Mouse (Mus musculus) midbrain, embryonic 16.5 days (tissue): Measurements from ENCODE around the gene Abcc3. TPM values are rescaled to one million over a fixed set of nuclear protein-coding genes. Genes with fewer than 3 reads are reported as not detected.
"Not testable (repeated sequence)": the region's sequence is repeated elsewhere in the genome, so short reads cannot be mapped to it uniquely, and the experiment has no call there.

Experiments used
- ATAC-seq: fragments of 200-750 bp; cut with Nextera tagmentation; 2 replicates; pipeline ENCODE4 v1.8.0; 2017; ENCODE audit warnings: moderate TSS enrichment
- H3K27ac ChIP-seq: fragments of 300-500 bp; sonication (generic); 2 replicates; pipeline ENCODE4 v1.5.1; 2014; ENCODE audit warnings: mild to moderate bottlenecking, low read length, mixed read lengths
- H3K27me3 ChIP-seq: fragments of 300-500 bp; sonication (generic); 2 replicates; pipeline ENCODE4 v1.6.1; 2014; ENCODE audit warnings: low read depth, low read length, mixed read lengths; ENCODE audit not compliant: control insufficient read depth, insufficient read depth
- H3K36me3 ChIP-seq: fragments of 300-500 bp; sonication (generic); 2 replicates; pipeline ENCODE4 v1.6.1; 2014; ENCODE audit warnings: mild to moderate bottlenecking, low read length, moderate library complexity, mixed read lengths; ENCODE audit not compliant: control insufficient read depth, insufficient read depth
- H3K4me1 ChIP-seq: fragments of 300-500 bp; sonication (generic); 2 replicates; pipeline ENCODE4 v1.6.1; 2014; ENCODE audit warnings: mild to moderate bottlenecking, low read length, mixed read lengths; ENCODE audit not compliant: control insufficient read depth, insufficient read depth
- H3K4me2 ChIP-seq: fragments of 300-500 bp; sonication (generic); 2 replicates; pipeline ENCODE4 v1.6.1; 2014; ENCODE audit warnings: mild to moderate bottlenecking, low read length, mixed read lengths
- H3K4me3 ChIP-seq: fragments of 300-500 bp; sonication (generic); 2 replicates; pipeline ENCODE4 v1.5.1; 2014; ENCODE audit warnings: low read depth, mild to moderate bottlenecking, low read length, moderate library complexity, mixed read lengths
- H3K9ac ChIP-seq: fragments of 300-500 bp; sonication (generic); 2 replicates; pipeline ENCODE4 v1.6.1; 2014; ENCODE audit warnings: low read depth, low read length, mixed read lengths
- H3K9me3 ChIP-seq: fragments of 300-500 bp; sonication (generic); replicated peaks from 2 replicates; pipeline ENCODE4 v1.6.1; 2014; ENCODE audit warnings: mild to moderate bottlenecking, low read length, mixed read lengths; ENCODE audit not compliant: control insufficient read depth, poor library complexity, severe bottlenecking
- WGBS: fragments of 180-500 bp; shearing (Covaris S2); extraction: QIAGEN DNeasy Blood & Tissue Kit; methylation state at CpG from one replicate; pipeline ENCODE4 v1.1.7; 2014; 5-methylcytosine and 5-hydroxymethylcytosine counted together
- polyA plus RNA-seq: library from polyadenylated mRNA; unstranded; fragments of >200 nt; fragmentation: Nextera tagmentation; extraction: Ambion mirVana; gene quantifications from 2 replicates; pipeline ENCODE4 v1.2.1, GENCODE M21; 2015

Abcc3 gene
- polyA plus RNA-seq, 1 experiment from 2014 or later: 0.57 TPM

DNA sequence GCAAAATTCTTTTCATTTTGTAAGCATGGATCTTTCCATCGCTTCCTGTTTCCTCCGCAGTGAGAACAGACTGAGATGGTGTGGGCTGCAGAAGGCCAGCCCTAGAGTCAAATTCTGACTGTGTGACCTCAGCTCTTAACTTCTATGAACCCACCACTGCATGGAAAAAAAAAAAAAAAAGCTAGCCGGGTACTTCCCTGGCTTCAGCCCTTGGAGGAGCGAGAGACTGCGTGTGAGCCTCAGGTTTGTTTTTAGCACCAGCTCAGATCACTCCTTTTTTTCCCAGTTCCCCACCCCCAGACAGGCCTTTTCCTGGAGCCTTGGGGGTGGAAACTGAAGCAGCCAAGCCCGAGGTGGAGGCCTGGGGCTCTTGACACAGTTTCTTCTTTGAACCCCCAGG is 12.6 kb upstream of the Abcc3 start:
- no peak overlapping the region for H3K4me3 ChIP-seq
- no peak for ATAC-seq
- H3K9me3 ChIP-seq: no peaks in the 10 kb centered on the region
- no peak overlapping the region for H3K27ac ChIP-seq
- peaks cover 8% of the 10 kb centered on the region; the same call in 1 of the 2 replicates for H3K36me3 ChIP-seq
- no peak overlapping the region for H3K9ac ChIP-seq
- H3K4me2 ChIP-seq: no peak overlapping the region
- peaks cover 24% of the 10 kb centered on the region for H3K4me1 ChIP-seq
- no peaks in the 10 kb centered on the region for H3K27me3 ChIP-seq
- 71% methylated on average over 6 of the region's 6 CpGs for WGBS

DNA sequence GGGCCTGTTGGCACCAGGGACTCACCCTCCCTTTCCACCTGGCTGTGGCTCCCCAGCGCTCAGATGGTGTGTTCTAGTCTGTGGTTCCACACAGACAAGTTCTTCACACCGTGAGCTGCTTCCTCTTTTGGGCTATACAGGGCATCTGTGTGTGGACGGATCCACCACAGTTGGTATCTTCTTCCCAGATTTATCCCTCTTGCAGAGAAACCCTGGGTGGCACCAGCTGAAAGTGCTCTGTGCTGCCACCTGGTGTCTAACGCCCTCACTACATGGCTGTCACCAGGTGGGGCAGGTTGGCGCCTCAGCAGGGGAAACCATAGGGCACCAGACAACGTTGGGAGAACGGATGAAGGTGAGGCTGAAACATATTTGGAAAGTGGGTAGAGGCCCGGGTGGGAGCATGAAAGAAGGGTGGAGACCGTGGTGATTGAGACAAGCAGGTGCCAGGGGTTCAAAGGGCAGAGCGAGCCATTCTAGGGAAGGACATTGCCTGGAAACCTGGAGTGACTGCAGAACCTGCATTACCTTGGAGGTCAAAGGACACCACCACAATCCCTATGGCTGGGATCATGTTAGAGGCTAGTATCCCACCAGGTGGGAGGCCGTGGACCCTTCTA is 12.0 kb upstream of the Abcc3 start:
- H3K27me3 ChIP-seq: no peaks in the 10 kb centered on the region
- 28% methylated on average over 11 of the region's 11 CpGs for WGBS
- H3K27ac ChIP-seq: no peak overlapping the region
- H3K4me1 ChIP-seq: peaks cover 24% of the 10 kb centered on the region
- no peak overlapping the region for H3K9ac ChIP-seq
- H3K4me2 ChIP-seq: no peak overlapping the region
- no peak overlapping the region for H3K4me3 ChIP-seq
- peaks cover 6% of the 10 kb centered on the region; the same call in 1 of the 2 replicates for H3K36me3 ChIP-seq
- no peak for ATAC-seq
- H3K9me3 ChIP-seq: no peaks in the 10 kb centered on the region

DNA sequence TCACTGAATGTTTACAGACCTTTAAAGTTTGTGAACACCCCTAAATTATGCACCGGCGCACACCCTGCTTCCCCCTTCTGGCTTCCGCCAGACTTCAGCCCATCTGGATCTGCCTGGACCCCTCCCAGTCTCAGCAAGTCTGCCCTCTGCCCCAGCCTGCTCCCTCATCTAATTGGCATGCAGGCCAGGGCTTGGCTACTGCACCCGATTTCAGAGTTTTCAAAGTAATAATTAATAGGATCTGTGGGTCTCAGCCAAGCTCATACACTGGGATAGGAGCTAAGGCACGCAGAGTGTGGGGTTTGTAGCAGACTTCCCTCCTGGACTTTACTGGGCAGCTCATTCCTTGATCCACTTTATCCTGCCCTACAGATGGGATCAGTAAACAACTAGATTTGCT is 11.4 kb upstream of the Abcc3 start:
- Histone ChIP-seq H3K9me3 (no peaks in the 10 kb centered on the region), H3K36me3 (peaks cover 1% of the 10 kb centered on the region; the same call in 1 of the 2 replicates), H3K4me3 (no peak overlapping the region), H3K27ac (no peak overlapping the region), H3K4me2 (no peak overlapping the region), H3K27me3 (no peaks in the 10 kb centered on the region), H3K9ac (no peak overlapping the region), H3K4me1 (peaks cover 24% of the 10 kb centered on the region)
- whole genome bisulfite sequencing: 60% methylated on average over 5 of the region's 5 CpGs
- ATAC-seq: no peak

DNA sequence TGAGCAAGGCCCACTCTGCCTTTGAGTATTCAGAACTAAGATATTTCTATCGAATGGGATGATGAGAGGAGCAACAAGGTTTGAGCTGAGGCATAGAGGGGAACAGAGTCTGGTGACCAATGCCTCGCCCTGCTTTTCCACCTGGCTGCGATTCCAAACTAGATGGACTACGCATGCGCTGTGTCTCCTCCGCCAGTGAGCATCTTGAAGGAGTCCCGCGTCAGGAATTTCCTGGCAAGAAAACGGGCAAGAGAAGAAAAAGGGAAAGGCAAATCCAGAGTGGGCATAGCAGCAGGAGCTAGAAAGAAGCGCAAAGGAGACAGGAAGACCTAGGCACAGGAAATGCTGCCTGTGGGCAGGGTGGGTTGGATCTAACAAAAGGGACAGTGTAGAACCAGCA is 11.0 kb upstream of the Abcc3 start:
- Histone ChIP-seq H3K27me3 (no peaks in the 10 kb centered on the region), H3K9me3 (no peaks in the 10 kb centered on the region), H3K4me2 (no peak overlapping the region), H3K27ac (no peak overlapping the region), H3K4me1 (peaks cover 24% of the 10 kb centered on the region), H3K36me3 (no peaks in the 10 kb centered on the region), H3K9ac (no peak overlapping the region), H3K4me3 (no peak overlapping the region)
- WGBS: 85% methylated on average over 10 of the region's 10 CpGs
- no peak for ATAC-seq

DNA sequence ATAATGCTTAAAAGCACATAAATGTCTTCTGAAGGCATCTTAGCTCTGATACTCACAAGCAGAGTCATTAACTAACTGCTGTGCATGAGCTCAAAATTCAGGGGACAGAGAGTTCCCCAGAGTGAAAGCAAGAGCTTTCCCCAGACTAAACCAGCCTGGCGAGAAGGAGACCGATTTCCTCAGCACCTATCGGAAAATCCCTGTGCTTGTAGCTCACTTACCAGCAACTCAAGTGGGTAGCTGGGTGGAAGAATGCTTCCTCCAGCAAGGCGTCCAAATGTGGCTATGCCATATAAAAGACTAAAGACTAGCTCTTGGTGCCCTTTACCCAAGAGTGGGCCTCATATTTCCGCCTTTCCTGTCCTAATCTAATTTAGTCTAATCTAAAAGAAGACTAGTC is 9.9 kb upstream of the Abcc3 start:
- H3K9ac ChIP-seq: no peak overlapping the region
- H3K27me3 ChIP-seq: no peaks in the 10 kb centered on the region
- WGBS: 87% methylated on average over 5 of the region's 5 CpGs
- H3K4me3 ChIP-seq: no peak overlapping the region
- H3K27ac ChIP-seq: no peak overlapping the region
- H3K9me3 ChIP-seq: no peaks in the 10 kb centered on the region
- H3K36me3 ChIP-seq: no peaks in the 10 kb centered on the region
- no peak overlapping the region for H3K4me2 ChIP-seq
- ATAC-seq: no peak
- peaks cover 18% of the 10 kb centered on the region for H3K4me1 ChIP-seq

DNA sequence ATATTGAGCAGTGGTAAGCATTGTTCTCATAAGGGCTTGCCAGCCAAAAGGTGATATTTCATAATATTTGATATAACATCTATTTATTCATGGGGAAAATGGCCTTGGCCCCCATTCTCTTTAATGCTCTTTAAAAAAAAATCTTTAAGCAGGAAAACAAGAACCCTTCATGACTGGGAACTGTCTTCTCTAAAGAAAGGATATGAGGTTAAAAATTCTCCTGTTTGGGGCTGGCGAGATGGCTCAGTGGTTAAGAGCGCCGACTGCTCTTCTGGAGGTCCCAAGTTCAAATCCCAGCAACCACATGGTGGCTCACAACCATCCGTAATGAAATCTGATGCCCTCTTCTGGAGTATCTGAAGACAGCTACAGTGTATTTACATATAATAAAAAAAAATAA is 9.2 kb upstream of the Abcc3 start:
- not testable (repeated sequence) for H3K4me3 ChIP-seq, H3K4me2 ChIP-seq, H3K27me3 ChIP-seq, H3K27ac ChIP-seq, H3K9ac ChIP-seq, H3K36me3 ChIP-seq, ATAC-seq, H3K9me3 ChIP-seq
- 86% methylated on average over 4 of the region's 4 CpGs for WGBS
- peaks cover 11% of the 10 kb centered on the region for H3K4me1 ChIP-seq

DNA sequence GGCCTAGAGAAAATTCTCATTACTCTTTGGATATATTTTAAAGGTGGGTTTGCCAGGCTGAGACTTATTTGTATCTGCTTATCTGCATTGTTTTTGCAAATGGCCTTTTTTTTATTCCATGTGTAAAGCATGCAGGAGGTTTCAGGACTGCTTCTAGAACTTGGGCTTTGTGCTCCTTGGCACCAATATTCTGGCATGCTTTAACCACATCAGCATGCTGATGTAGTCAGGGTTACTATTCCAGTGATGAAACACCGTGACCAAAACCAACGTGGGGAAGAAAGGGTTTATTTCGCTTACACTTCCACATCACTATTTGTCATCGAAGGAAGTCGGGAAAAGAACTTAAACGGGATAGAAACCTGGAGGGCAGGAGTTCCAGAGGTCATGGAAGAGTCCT is 8.2 kb upstream of the Abcc3 start:
- Histone ChIP-seq H3K27ac (no peak overlapping the region), H3K9me3 (no peaks in the 10 kb centered on the region), H3K27me3 (no peaks in the 10 kb centered on the region), H3K4me3 (no peak overlapping the region), H3K4me2 (no peak overlapping the region), H3K36me3 (no peaks in the 10 kb centered on the region), H3K4me1 (0 out of 2 replicates have a peak, but pooled peaks cover 4% of the 10 kb centered on the region), H3K9ac (no peak overlapping the region)
- WGBS: 65% methylated on average over 6 of the region's 6 CpGs
- ATAC-seq: no peak

DNA sequence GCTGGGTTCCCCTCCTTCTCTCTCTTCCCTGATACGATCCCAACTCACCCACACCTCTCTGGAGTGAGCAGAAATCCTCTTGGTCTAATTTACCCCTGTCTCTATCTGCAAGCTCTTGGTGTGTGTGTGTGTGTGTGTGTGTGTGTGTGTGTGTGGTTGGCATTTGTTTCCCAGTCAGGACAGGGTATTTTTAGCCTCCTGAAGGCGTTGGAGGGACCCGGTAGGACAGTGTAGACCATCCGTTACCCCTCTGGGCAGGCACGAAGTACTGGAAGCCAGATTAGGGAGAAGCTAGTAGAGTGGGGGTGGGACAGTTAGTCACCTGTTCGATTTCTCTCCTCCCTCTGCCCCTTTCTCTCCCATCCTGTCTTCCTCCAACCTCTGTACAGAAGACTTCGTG is 1.3 kb upstream of the Abcc3 start:
- ATAC-seq: no peak

DNA sequence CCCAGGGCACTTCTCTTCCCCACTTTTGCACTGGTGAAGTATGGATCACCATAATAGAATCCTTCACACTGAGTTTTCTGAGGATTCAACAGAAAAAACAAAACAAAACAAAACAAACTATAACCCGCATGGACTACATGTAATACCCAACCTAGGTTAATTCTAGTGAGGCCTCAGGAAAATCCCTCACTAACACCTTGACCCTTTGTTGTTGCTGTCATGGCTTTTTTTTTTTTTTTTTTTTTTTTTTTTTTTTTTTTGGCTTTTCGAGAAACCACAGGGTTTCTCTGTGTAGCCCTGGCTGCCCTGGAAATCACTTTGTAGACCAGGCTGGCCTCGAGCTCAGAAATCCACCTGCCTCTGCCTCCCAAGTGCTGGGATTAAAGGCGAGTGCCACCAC is 693 bp upstream of the Abcc3 start:
- not testable (repeated sequence) for H3K4me2 ChIP-seq, H3K9ac ChIP-seq, H3K27me3 ChIP-seq, ATAC-seq, H3K36me3 ChIP-seq, H3K9me3 ChIP-seq, H3K27ac ChIP-seq, H3K4me1 ChIP-seq, H3K4me3 ChIP-seq
- WGBS: 82% methylated on average over 4 of the region's 4 CpGs

More for the DNA sequence above, 1.3 kb upstream of the Abcc3 start:
- 0 out of 2 replicates have a peak, but pooled peaks cover 3% of the 10 kb centered on the region for H3K27me3 ChIP-seq
- no peaks in the 10 kb centered on the region for H3K9me3 ChIP-seq
- no peak overlapping the region for H3K27ac ChIP-seq
- H3K4me1 ChIP-seq: no peaks in the 10 kb centered on the region
- H3K4me2 ChIP-seq: no peak overlapping the region
- 88% methylated on average over 7 of the region's 7 CpGs for WGBS
- no peak overlapping the region for H3K4me3 ChIP-seq
- no peak overlapping the region for H3K9ac ChIP-seq
- H3K36me3 ChIP-seq: no peaks in the 10 kb centered on the region
